Mouse (Mus musculus) yolk sac, embryonic 10.5 days (tissue): ENCODE data around the gene Speer4b.
A peak's percentile ranks its signal among the peaks of the same experiment; 100 is the strongest.
"Not testable (repeated sequence)": the region's sequence is repeated elsewhere in the genome, so short reads cannot be mapped to it uniquely, and the experiment has no call there.

ENCODE experiments used
- DNase-seq: peaks from one replicate; pipeline ENCODE4 v3.0.0-alpha.2; 2017; ENCODE audit warnings: low spot score

Speer4b gene

DNA sequence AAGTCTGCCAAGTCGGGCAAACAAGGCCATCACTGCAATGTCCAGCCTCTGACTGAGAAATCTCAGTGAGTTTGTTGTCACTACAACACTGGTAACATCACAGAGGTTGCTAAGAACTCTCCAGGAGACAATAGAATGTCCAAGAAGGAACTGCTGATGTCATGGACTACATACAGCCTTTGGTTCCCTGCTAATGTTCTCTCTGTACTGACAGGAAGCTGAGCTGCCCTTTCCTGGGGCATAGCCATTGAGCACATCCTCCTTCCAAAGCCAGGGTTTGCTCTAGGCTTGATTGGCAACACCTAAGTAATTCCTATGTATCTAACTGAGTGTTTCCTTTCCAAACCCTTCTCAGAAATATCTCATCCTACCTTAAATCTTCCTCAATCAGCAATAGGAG, at the start of gene Speer4b:
TSS of gene Speer4b (minus strand) at position 101 of the 400 bp plus-strand sequence.
- DNase-seq: not testable (repeated sequence)

DNA sequence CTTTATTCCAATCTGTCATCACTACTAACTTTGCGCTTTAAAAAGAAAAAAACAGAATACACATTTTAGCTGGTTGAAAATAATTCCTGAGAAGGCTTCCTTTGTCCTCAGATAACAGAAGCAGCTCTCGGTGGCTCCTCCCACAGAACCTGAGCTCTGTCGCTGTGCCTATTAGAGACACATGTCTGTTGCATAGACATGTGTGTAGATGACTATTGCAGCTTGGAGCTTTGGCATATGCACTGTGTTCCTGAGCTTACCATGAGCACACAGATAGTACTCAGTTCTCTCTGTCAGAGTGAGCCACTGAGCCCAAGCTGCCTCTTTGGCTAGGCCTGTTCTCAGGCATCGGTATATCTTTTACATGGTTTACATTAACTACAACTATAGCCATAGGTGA, 48.1 kb upstream of the Speer4b start:
- no peak for DNase-seq

DNA sequence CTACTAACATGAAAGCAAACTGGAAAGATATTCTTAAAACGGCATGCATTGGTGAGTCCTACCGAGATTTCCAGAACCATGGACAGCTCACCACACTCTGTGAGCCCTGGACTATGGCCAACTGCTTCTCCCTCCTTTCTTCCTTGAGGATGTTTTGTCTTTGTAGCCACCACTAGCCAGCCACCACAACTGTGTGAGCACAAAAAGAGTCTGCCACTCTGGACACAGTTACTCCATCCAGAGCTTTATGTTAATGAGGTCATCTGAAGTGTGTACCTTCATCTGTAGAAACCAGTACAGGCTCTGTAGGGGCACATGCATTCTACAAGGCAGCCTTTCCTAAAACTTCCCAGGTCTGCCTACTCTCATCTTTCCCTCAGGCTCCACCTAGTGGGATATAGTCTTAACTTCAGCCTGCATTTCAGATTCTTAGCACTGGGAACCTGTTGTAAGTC, 43.6 kb upstream of the Speer4b start:
- peak; percentile 32 for DNase-seq

DNA sequence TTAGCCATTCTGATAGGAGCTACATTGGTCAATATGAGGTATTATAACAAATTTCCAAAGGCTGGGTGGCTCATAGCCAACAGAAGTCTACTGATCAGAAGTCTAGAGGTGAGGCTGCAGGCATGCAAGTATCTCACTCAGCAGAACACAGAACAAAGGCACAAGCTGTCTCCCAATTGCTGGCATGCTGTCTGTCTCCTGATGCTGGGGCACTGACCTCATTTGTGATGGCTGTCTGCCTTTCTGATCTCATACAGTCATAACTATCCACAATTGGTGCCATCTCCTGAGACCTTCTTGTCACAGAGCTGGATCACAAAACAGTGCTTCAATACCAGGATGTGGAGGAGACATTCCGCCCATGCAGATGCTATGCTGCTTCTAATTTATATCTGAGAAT, 25.7 kb upstream of the Speer4b start:
- DNase-seq: no peak

DNA sequence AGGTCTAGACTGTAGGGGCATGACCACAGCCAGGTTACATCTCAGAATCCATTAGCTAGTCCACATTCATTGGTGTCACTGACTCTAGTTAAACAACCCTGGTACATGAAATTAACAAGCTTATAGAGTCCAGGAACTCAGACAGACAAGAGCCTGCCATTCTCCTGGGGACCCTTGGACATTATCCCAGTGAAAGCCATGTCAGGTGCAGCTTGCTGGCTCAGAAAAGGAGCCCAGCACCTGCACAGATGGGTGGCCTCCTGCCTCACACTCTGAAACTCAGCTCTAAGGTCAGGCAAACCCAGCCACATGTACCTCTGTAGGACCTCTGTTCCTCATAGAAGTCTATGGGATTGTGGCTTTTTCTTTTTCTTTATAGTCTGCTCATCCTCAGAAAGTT, 17.5 kb upstream of the Speer4b start:
- DNase-seq: no peak

DNA sequence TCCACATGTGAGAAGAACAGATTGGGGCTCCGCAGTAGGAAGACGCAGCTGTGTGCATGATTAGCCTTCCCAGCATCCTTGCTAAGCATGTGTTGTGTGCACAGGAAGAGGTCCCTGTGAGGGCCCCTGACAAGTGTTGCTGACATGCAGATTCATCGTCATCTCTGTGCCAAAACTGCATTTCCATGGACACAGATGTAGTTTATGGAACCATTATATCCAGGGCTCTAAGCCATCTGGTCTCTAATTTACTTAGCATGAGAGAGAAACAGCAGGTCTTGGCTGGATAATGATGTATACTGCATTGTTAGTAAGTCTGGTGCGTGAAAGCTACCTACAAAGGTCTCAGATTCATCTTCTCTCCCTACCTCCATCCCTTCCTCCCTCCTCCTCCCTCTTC, 10.3 kb downstream of the Speer4b start:
- DNase-seq: no peak

DNA sequence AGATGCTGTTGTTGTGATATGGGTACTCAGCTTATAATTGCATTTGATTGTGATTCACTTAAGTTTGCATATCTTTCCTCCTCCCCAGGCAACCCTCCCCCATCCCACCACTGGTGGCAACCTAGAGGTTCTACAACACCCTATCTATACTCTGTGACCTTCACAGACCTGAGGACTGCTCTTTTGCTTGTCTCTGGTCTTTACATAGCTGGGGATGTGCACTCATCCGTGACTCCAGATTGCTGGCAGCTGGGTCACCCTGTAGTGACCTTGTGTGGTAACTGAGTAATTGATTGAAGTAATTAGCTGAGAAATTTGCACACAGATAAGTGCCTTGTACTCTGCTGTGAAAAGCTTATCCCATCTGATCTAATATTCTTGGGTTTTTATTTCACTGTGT, 15.1 kb downstream of the Speer4b start:
- DNase-seq: no peak

DNA sequence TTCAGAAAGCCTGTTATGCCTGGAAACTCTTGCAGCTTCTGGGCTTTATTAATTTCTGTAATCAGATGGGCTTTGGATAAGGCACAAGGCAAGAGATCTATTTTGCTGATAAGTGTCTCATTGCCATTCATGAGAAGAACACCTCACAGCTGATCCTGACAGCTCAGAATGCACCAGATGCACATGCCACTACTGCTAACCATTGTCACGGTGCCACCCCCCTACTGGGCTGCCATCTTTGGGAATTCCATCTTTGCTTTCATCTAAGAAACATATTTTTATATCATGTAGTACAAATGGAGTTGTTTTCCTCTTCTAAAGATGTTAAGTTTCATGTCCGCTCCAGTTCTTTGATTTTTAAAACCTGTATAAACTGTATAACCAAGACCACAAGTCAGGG, 19.5 kb downstream of the Speer4b start:
- DNase-seq: no peak

DNA sequence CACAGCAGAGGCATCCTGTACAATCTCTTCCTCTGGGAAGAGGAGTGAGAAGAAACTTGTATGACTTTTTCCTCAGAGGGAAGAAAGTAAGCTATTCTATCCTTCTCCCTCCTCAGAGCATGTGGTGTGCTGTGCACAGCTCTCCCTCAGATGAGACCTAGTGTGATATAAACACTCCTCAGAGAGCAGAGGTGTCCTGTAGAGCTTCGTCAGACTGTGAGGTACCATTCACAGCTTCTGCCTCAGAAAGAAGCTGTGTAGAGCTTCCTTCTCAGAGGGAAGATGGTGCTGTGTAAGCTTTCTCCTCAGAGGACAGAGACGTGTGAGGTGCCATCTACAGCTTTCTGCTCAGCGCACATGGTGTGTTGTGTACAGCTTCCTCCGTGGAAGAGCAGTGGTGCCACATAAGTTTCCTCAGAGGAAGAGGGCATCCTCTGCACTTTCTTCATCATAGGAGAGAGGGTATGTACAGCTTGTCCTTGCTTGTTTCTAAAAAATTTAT, 26.2 kb downstream of the Speer4b start:
- DNase-seq: no peak

DNA sequence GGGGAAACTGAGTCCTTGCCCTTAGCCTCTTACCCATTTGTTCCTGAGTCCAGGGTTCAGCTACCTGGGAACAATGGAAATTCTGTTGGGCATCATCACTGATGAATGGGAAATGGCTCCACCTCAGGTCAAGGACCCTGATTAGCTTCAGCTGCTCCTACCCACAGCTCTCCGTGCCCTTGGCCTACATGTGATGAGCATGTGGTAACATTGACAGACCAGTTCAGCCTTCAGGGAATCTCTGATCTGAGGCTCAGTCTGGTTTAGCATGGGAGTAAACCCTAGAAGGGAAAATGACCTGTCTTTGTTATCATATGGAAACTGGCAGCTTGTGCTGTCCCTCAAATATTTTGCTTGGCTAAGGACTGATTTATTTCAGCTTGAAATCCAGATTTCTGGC, 43.6 kb downstream of the Speer4b start:
- no peak for DNase-seq

DNA sequence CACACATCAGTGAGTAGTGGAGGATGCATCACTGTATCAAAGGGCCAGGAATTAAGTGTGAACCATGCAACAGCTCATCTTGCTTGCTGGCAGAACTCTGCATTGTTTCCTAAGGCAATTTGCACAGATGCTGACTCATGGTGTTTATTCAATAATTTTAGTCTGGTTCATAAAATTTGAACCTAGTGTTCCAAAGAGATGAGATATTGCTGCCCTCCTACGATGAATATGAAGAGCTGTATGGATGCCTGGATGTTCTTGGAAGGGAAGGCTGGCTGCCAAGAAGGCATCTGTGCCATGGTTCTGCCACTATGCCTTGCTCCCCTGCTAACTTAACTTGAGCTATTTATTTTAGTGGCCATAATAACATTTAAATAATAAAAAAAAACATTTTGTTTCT, 44.3 kb downstream of the Speer4b start:
- no peak for DNase-seq

DNA sequence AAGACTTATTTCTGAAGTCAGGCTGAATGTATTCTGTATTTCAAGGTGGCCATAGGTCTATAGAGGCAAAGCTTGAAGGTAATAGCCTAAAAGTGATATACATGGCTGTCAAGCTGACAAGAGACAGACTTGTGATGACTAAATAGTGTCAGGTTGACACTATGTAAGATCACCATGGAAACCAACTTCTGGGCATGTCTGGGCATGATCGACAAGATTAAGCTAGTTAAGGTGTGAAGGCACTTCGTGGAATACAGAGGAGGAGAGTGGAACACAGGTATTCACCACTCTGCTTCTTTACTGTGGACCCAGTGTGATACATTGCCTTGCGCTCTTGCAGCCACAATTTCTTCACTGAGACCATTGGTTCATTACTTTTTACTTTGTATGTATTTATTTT, 46.9 kb downstream of the Speer4b start:
- no peak for DNase-seq

DNA sequence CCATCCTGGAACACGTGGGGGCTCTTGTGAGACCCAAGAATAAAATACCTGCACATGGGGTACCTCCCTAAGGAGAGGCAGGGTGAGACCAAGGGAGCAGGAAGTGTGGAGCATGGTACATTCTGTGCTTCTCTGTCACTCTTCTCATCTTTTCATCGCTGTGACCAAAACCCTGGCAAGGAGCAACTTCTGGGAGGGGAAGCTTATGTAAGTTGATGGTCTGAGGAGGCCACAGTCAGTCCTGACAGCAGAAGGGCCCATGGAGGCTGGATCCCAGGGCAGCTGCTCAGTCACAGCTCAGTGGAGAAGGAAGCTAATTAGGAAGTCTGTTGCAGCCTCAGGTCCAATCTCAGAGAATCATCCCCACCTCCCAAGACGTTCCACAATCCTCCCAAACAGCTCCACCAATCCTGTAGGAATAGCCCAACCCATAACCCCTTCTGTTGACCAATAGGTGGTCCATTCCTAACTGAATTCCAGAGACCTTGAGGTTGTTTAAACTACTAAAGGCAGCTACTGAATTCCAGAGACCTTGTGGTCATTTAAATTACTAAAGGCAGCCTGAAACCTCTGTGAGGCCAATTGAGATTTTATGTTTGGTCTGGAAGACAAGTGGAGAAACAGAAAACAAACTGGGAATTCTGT, 47.9 kb downstream of the Speer4b start:
- DNase-seq: no peak
